8 mouse cellular contexts compared by ENCODE assay signal in genomic region chr2:34965293-34965692, GRCm38 (mm10). TPM values are rescaled to one million over a fixed set of nuclear protein-coding genes. Genes with fewer than 3 reads are reported as not detected.
DNase-seq lines count a peak whose midpoint lies in the region; ATAC-seq and TF ChIP-seq lines count a peak whose summit lies in the region.

No protein-coding gene starts in this region.

- H3K4me2 ChIP-seq in midbrain, embryonic 13.5 days (replicated peaks) = no peak overlapping the region
- H3K4me2 ChIP-seq in embryonic facial prominence, embryonic 11.5 days (ENCODE audit: low read depth, low read length) = no peak overlapping the region
- H3K4me2 ChIP-seq in limb, embryonic 11.5 days (ENCODE audit: low read depth, severe bottlenecking) = no peak overlapping the region

- H3K27ac ChIP-seq in midbrain, embryonic 10.5 days (replicated peaks) = no peak overlapping the region
- no peak overlapping the region for H3K27ac ChIP-seq in midbrain, embryonic 13.5 days
- no peak overlapping the region for H3K27ac ChIP-seq in embryonic facial prominence, embryonic 11.5 days (replicated peaks; ENCODE audit: low read depth, low read length)
- no peak overlapping the region for H3K27ac ChIP-seq in limb, embryonic 11.5 days (replicated peaks; ENCODE audit: low read depth, low read length)
- H3K27ac ChIP-seq in spleen, adult 2 months (ENCODE audit: insufficient read depth, low read length) = peak overlapping the region; percentile 92
- no peak overlapping the region for H3K27ac ChIP-seq in left cerebral cortex, adult 2 months

- no peak for ATAC-seq in midbrain, embryonic 13.5 days
- no peak for ATAC-seq in embryonic facial prominence, embryonic 11.5 days (replicated peaks; ENCODE audit: insufficient number of reproducible peaks, low FRiP score, low TSS enrichment, low read depth)
- no peak for ATAC-seq in limb, embryonic 11.5 days (ENCODE audit: insufficient number of reproducible peaks, low FRiP score, low TSS enrichment, low read depth)

- TF ChIP-seq POLR2A in spleen, adult 2 months (IDR thresholded peaks at IDR 0.05; ENCODE audit: low read depth, low read length) = peak; percentile 54; the same call in 1 of the 2 replicates

- TF ChIP-seq CTCF in spleen, adult 2 months (IDR thresholded peaks at IDR 0.05; ENCODE audit: extremely low read depth, insufficient read depth, insufficient read length, insufficient replicate concordance) = no peak
- no peak for TF ChIP-seq CTCF in left cerebral cortex, adult 2 months (IDR thresholded peaks at IDR 0.05)

- intact Hi-C loops in left cerebral cortex, adult 2 months (cut with DNase I) = no loop called here

- H3K4me3 ChIP-seq in midbrain, embryonic 10.5 days = no peak overlapping the region
- H3K4me3 ChIP-seq in midbrain, embryonic 13.5 days (replicated peaks) = no peak overlapping the region
- no peak overlapping the region for H3K4me3 ChIP-seq in embryonic facial prominence, embryonic 11.5 days (ENCODE audit: low read depth, low read length)
- no peak overlapping the region for H3K4me3 ChIP-seq in limb, embryonic 11.5 days (ENCODE audit: low read depth, low read length)
- H3K4me3 ChIP-seq in spleen, adult 2 months (ENCODE audit: extremely low read depth, insufficient read depth, insufficient read length) = peak overlapping the region; percentile 11; the same call in 1 of the 2 replicates
- H3K4me3 ChIP-seq in left cerebral cortex, adult 2 months = no peak overlapping the region

- peak; percentile 32 for DNase-seq in midbrain, embryonic 10.5 days (ENCODE audit: low spot score)
- DNase-seq in embryonic facial prominence, embryonic 11.5 days (ENCODE audit: low spot score) = peak; percentile 70
- DNase-seq in limb, embryonic 11.5 days (ENCODE audit: low spot score) = peak; percentile 69
- peak; percentile 50 to 80 for DNase-seq in spleen, adult 2 months (ENCODE audit: low read depth in 1 of 2, low spot score in 2 of 2)
- no peak for DNase-seq in left cerebral cortex, adult 2 months (ENCODE audit: extremely low spot score in 1 of 2, low spot score in 2 of 2)
- DNase-seq in left cerebral cortex, adult 8-10 months (ENCODE audit: low spot score in 2 of 2) = no peak
- no peak for DNase-seq in left cerebral cortex, adult 9 months (ENCODE audit: low spot score in 2 of 2)

- 50% methylated on average over 9 of the region's 9 CpGs for WGBS in midbrain, embryonic 10.5 days
- WGBS in midbrain, embryonic 13.5 days = 44% methylated on average over 9 of the region's 9 CpGs
- WGBS in embryonic facial prominence, embryonic 11.5 days = 21% methylated on average over 9 of the region's 9 CpGs
- WGBS in limb, embryonic 11.5 days = 31% methylated on average over 8 of the region's 9 CpGs
- WGBS in spleen, adult 2 months = 16% methylated on average over 7 of the region's 9 CpGs

- H3K9ac ChIP-seq in midbrain, embryonic 13.5 days (replicated peaks) = no peak overlapping the region
- H3K9ac ChIP-seq in embryonic facial prominence, embryonic 11.5 days (replicated peaks; ENCODE audit: low read length) = no peak overlapping the region
- H3K9ac ChIP-seq in limb, embryonic 11.5 days (ENCODE audit: low read length) = no peak overlapping the region

- no peaks in the 10 kb centered on the region for H3K9me3 ChIP-seq in midbrain, embryonic 10.5 days (replicated peaks)
- H3K9me3 ChIP-seq in midbrain, embryonic 13.5 days = no peaks in the 10 kb centered on the region
- H3K9me3 ChIP-seq in embryonic facial prominence, embryonic 11.5 days (replicated peaks; ENCODE audit: control insufficient read depth, low read length) = no peaks in the 10 kb centered on the region
- H3K9me3 ChIP-seq in limb, embryonic 11.5 days (ENCODE audit: control insufficient read depth, low read length) = no peaks in the 10 kb centered on the region

- H3K27me3 ChIP-seq in midbrain, embryonic 10.5 days (ENCODE audit: low read depth, poor library complexity, severe bottlenecking) = peaks cover 14% of the 10 kb centered on the region
- H3K27me3 ChIP-seq in midbrain, embryonic 13.5 days = no peaks in the 10 kb centered on the region
- no peaks in the 10 kb centered on the region for H3K27me3 ChIP-seq in embryonic facial prominence, embryonic 11.5 days (ENCODE audit: control insufficient read depth, insufficient read depth, low read length)
- H3K27me3 ChIP-seq in limb, embryonic 11.5 days (ENCODE audit: control insufficient read depth, insufficient read depth, low read length) = 0 out of 2 replicates have a peak, but pooled peaks cover 2% of the 10 kb centered on the region
- H3K27me3 ChIP-seq in spleen, adult 2 months (ENCODE audit: control insufficient read depth, insufficient read depth, low read length) = no peaks in the 10 kb centered on the region

- H3K36me3 ChIP-seq in midbrain, embryonic 10.5 days = no peaks in the 10 kb centered on the region
- H3K36me3 ChIP-seq in midbrain, embryonic 13.5 days = no peaks in the 10 kb centered on the region
- no peaks in the 10 kb centered on the region for H3K36me3 ChIP-seq in embryonic facial prominence, embryonic 11.5 days (replicated peaks; ENCODE audit: control insufficient read depth, insufficient read depth, low read depth, low read length)
- no peaks in the 10 kb centered on the region for H3K36me3 ChIP-seq in limb, embryonic 11.5 days (ENCODE audit: control insufficient read depth, insufficient read depth, low read length)
- no peaks in the 10 kb centered on the region for H3K36me3 ChIP-seq in spleen, adult 2 months (ENCODE audit: control insufficient read depth, insufficient read depth, low read length)

- H3K4me1 ChIP-seq in midbrain, embryonic 10.5 days = peaks cover 29% of the 10 kb centered on the region
- 0 out of 2 replicates have a peak, but pooled peaks cover 4% of the 10 kb centered on the region for H3K4me1 ChIP-seq in midbrain, embryonic 13.5 days (replicated peaks)
- no peaks in the 10 kb centered on the region; the same call in 1 of the 2 replicates for H3K4me1 ChIP-seq in embryonic facial prominence, embryonic 11.5 days (ENCODE audit: control insufficient read depth, insufficient read depth, low read length)
- H3K4me1 ChIP-seq in limb, embryonic 11.5 days (ENCODE audit: control insufficient read depth, insufficient read depth, low read length) = 0 out of 2 replicates have a peak, but pooled peaks cover 3% of the 10 kb centered on the region
- peaks cover 42% of the 10 kb centered on the region for H3K4me1 ChIP-seq in spleen, adult 2 months (ENCODE audit: control insufficient read depth, insufficient read depth, insufficient read length)

RNA-seq across cellular contexts. Expression of gene Traf1, which starts 3.7 kb away (rescaled TPM):
- 0.12 and 0.27 TPM in 2 replicates for polyA plus RNA-seq in midbrain, embryonic 10.5 days (2016; fragmentation: Nextera tagmentation; extraction: Ambion mirVana)
- polyA plus RNA-seq in midbrain, embryonic 13.5 days (2015; fragmentation: Nextera tagmentation; extraction: Ambion mirVana) = 0.59 and 0.79 TPM in 2 replicates
- polyA plus RNA-seq in embryonic facial prominence, embryonic 11.5 days (2014; fragmentation: Nextera tagmentation; extraction: Ambion mirVana) = 0.35 and 1.1 TPM in 2 replicates
- 0.15 and 0.24 TPM in 2 replicates for polyA plus RNA-seq in limb, embryonic 11.5 days (2014; fragmentation: Nextera tagmentation; extraction: Ambion mirVana)
- polyA plus RNA-seq in spleen, adult 2 months (2012; rRNA removed) = 64.4 and 72.8 TPM in 2 replicates
- 1 to 10 TPM; 1.3 to 1.6 TPM for total RNA-seq in left cerebral cortex, adult 2 months (2021)
- 1 to 10 TPM; 1.3 to 1.9 (median 1.6) TPM for total RNA-seq in left cerebral cortex, adult 8-10 months (2022)

RNA-seq across cellular contexts. Expression of gene Phf19, which starts 51.5 kb away (rescaled TPM):
- polyA plus RNA-seq in midbrain, embryonic 10.5 days (2016; fragmentation: Nextera tagmentation; extraction: Ambion mirVana) = 2.6 and 2.8 TPM in 2 replicates
- 1.2 and 2.2 TPM in 2 replicates for polyA plus RNA-seq in midbrain, embryonic 13.5 days (2015; fragmentation: Nextera tagmentation; extraction: Ambion mirVana)
- 2.2 and 2.3 TPM in 2 replicates for polyA plus RNA-seq in embryonic facial prominence, embryonic 11.5 days (2014; fragmentation: Nextera tagmentation; extraction: Ambion mirVana)
- polyA plus RNA-seq in limb, embryonic 11.5 days (2014; fragmentation: Nextera tagmentation; extraction: Ambion mirVana) = 0.28 and 0.32 TPM in 2 replicates
- 3.7 and 4.7 TPM in 2 replicates for polyA plus RNA-seq in spleen, adult 2 months (2012; rRNA removed)
- 1 to 10 TPM in 1 of 2 experiments, under 1 TPM in 1; 0.84 to 1.3 TPM for total RNA-seq in left cerebral cortex, adult 2 months (2021)
- total RNA-seq in left cerebral cortex, adult 8-10 months (2022) = 1 to 10 TPM in 1 of 4 experiments, under 1 TPM in 3; 0.65 to 1.2 (median 0.79) TPM

Comparison
In these comparisons a context has a peak if more than half of its experiments do, and no peak if none do; other contexts are left out.
1. DNase-seq: peak in midbrain, embryonic 10.5 days (single experiment), embryonic facial prominence, embryonic 11.5 days (single experiment), limb, embryonic 11.5 days (single experiment) and spleen, adult 2 months (2 of 2); none in left cerebral cortex, adult 2 months (0 of 2), left cerebral cortex, adult 8-10 months (0 of 2) and left cerebral cortex, adult 9 months (0 of 2).
2. RNA of gene Traf1, which starts 3.7 kb away (polyA plus RNA-seq): 64.4 to 72.8 TPM in spleen, adult 2 months; 0.59 to 0.79 TPM in midbrain, embryonic 13.5 days, 0.35 to 1.1 TPM in embryonic facial prominence, embryonic 11.5 days, 0.15 to 0.24 TPM in limb, embryonic 11.5 days and 0.12 to 0.27 TPM in midbrain, embryonic 10.5 days; every median in the first group is over 10 times any median in the second.